Mouse (Mus musculus): ENCODE data around the gene Gpank1. TPM values are rescaled to one million over a fixed set of nuclear protein-coding genes. Genes with fewer than 3 reads are reported as not detected.

Gpank1 gene
- polyA plus RNA-seq, 1 experiment from 2014 or later = 13.2 TPM

DNA sequence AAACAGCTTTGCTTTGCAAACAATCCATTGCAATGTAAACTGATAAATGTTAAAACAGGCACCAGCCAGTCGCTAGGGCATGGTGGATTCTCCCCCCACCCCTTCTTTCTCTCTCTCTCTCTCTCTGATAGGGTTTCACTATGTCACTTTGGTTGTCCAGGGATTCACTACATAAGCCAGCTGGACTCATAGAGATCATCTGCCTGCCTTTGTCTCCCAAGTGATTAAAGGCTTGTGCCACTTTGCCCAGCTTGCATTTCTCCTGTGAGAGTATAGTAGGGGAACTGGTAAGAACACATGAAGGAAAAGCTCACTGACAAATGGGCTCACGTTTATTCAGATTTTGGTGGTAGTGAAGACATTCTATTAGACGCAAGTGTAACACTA, 10.9 kb downstream of the Gpank1 start:
- no peak overlapping the region for H3K4me3 ChIP-seq (ENCODE audit: inconsistent target)
- H3K36me3 ChIP-seq (ENCODE audit: inconsistent target) = peaks cover 16% of the 10 kb centered on the region; the same call in 1 of the 2 replicates
- no peak overlapping the region for H3K27ac ChIP-seq
- peaks cover 48% of the 10 kb centered on the region for H3K79me2 ChIP-seq (ENCODE audit: inconsistent target)
- 93% methylated on average over 3 of the region's 3 CpGs for WGBS (ENCODE audit: missing documents)

DNA sequence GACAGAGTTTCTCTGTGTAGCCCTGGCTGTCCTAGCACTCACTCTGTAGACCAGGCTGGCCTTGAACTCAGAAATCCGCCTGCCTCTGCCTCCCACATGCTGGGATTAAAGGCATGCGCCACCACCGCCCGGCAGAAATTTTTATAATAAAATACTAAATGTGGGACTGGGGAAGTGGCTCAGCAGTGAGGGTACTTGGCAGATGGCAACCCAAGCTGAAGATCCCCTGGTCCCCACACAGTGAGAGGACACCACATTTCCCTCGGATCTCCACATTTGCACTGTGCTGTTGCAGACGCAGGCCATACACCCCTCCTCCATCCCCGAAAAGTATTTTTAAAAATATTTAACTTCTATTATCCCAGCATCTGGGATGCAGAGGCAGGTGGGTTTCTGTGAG, 12.3 kb downstream of the Gpank1 start:
- Histone ChIP-seq H3K4me3 (ENCODE audit: inconsistent target) (no peak overlapping the region), H3K79me2 (ENCODE audit: inconsistent target) (peaks cover 48% of the 10 kb centered on the region), H3K36me3 (ENCODE audit: inconsistent target) (peaks cover 13% of the 10 kb centered on the region; the same call in 1 of the 2 replicates), H3K27ac (no peak overlapping the region)
- WGBS (ENCODE audit: missing documents) = 82% methylated on average over 6 of the region's 7 CpGs

DNA sequence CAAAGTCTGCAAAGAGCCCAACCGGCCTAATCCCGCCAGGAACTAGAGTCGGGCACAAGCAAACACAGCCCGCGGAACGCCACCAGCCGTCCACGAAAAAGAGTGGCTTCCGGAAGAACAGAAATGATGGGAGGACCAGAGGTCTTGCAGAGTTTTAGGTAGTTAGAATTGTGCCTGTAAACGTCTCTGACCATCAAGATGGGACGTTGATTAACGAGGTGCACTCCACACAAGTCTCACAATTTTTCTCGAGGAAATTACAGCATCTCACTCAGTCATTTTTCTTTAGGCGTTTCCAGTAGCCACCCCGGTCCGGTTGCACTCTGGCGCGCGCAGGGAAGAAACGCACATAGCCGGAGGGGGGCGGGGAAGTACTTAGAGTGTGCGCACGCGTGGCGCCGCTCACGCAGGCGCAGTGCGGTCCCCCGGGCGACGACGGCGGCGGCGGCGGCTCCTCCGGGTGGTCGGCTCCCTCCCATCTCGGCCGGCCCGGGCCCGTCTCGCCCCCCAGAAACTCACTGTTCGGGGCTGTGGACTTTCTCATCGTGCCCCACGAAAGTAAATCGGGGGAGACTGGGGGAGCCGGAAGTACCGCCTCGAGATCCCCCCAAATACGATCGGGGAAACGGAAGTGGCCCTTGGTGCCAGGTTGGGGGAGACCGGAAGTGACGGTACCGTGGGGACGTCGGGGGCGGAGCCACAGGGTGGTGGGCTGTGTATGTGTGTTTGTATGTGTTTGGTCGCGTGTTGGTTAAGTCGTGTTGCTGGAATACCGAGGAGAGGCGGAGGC, 13.7 kb downstream of the Gpank1 start, which contains the start of gene Bag6:
Gene Bag6, plus strand, starts transcription at position 378 of the 790 bp plus-strand sequence.
- H3K79me2 ChIP-seq (ENCODE audit: inconsistent target) = peaks cover 48% of the 10 kb centered on the region
- peak within 1 kb of the TSS; percentile 88 for H3K4me3 ChIP-seq (ENCODE audit: inconsistent target)
- peak within 1 kb of the TSS; percentile 88 for H3K27ac ChIP-seq
- WGBS (ENCODE audit: missing documents) = under 1% methylated on average over 63 of the region's 66 CpGs
- peaks cover 22% of the 10 kb centered on the region for H3K36me3 ChIP-seq (ENCODE audit: inconsistent target)

DNA sequence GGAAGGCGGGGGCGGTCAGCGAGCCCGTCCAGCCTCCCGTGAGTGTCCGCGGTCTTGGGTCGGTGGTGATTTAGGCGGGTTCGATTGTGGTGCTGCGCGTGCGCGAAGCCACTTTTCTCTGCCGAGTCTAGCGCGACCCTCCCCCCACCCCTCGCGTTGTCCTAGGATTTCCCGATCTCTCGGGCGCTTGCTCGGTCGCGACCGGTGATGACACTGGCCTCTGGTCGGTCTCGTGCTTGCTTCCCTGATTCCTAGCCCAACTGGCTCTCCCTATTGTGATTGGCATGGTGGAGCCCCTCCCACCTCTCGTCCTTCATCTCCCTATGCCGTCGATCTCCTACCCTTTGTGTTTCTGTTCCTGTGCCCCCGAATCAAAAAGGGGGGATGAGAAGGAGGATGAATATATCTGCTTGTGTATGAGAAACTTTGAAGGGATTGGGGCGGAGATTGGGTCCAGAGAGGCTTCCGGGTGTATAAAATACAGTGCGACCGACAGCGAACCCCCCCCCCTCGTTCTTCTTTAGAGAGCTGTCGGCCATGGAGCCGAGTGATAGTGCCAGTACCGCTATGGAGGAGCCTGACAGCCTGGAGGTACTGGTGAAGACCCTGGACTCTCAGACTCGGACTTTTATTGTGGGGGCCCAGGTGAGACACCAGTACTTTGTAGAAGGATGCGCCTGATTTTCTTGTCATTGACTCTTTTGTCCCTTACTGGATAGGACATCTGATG, 14.5 kb downstream of the Gpank1 start:
- peaks cover 53% of the 10 kb centered on the region for H3K79me2 ChIP-seq (ENCODE audit: inconsistent target)
- H3K4me3 ChIP-seq (ENCODE audit: inconsistent target) = peak overlapping the region; percentile 88
- H3K27ac ChIP-seq = peak overlapping the region; percentile 88
- H3K36me3 ChIP-seq (ENCODE audit: inconsistent target) = peaks cover 26% of the 10 kb centered on the region
- under 1% methylated on average over 38 of the region's 43 CpGs for WGBS (ENCODE audit: missing documents)

DNA sequence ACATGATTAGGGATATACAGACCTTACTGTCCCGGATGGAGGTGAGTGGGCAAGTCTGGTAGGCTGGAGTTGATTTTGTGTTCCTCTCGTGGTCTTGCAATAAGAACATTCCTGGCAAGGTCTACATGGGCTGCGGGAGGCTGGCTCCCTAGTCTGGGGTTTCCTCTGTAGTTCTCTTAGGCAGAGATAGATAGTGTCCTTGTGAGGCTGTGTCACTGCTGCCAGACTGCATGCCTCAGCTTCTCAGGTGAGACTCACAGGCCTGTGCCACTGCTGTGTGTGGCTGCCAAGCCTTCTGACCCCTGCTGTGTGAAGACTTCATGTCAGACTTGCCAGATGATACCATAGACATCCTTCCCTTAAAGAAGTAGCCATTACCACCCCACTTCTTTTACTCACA, 18.0 kb downstream of the Gpank1 start:
- Histone ChIP-seq H3K79me2 (ENCODE audit: inconsistent target) (peaks cover 62% of the 10 kb centered on the region), H3K4me3 (ENCODE audit: inconsistent target) (no peak overlapping the region), H3K27ac (no peak overlapping the region), H3K36me3 (ENCODE audit: inconsistent target) (peaks cover 60% of the 10 kb centered on the region)
- WGBS (ENCODE audit: missing documents) = 91% methylated on average over 3 of the region's 3 CpGs

DNA sequence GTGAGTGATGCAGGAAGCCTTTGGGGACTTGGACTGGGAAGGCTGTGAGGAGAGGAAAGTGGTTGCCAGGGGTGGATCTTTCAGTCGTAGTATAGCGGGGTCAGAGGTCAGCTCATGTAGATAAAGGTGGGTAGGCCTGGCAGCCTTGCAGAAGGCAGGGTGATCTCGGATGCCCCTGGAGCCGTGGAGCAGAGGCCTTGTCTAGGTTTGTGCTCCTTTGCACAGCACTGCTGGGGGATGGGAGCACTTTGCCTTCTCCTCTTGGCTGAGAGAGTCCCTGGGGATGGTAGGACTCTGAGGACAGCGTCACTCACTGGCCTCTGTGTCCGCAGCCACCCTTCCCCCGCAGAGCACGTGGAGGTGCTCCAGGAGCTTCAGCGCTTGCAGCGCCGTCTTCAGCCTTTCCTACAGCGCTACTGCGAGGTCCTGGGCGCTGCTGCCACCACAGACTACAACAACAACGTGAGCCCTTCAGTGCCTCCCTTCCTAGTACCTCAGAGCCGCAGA, 19.3 kb downstream of the Gpank1 start:
- no peak overlapping the region for H3K27ac ChIP-seq
- H3K4me3 ChIP-seq (ENCODE audit: inconsistent target) = no peak overlapping the region
- H3K79me2 ChIP-seq (ENCODE audit: inconsistent target) = peaks cover 60% of the 10 kb centered on the region
- WGBS (ENCODE audit: missing documents) = 96% methylated on average over 15 of the region's 16 CpGs
- peaks cover 72% of the 10 kb centered on the region for H3K36me3 ChIP-seq (ENCODE audit: inconsistent target)

DNA sequence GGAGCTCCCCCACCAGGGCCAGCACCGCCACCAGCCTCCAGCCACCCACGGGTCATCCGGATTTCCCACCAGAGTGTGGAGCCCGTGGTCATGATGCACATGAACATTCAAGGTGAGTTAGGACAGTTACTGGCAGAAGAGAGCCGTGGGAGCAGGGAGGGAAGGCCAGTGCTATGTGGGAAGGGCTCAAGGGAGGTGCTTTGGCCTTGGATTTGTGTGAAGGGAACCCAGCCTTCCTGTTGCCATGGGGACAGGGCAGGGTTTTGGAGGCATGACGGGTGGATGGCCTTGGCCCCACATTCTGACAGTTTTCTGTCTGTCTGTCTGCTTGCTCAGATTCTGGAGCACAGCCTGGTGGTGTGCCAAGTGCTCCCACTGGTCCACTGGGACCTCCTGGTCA, 20.7 kb downstream of the Gpank1 start:
- H3K4me3 ChIP-seq (ENCODE audit: inconsistent target) = no peak overlapping the region
- H3K36me3 ChIP-seq (ENCODE audit: inconsistent target) = peaks cover 86% of the 10 kb centered on the region
- 94% methylated on average over 6 of the region's 6 CpGs for WGBS (ENCODE audit: missing documents)
- peaks cover 46% of the 10 kb centered on the region for H3K79me2 ChIP-seq (ENCODE audit: inconsistent target)
- no peak overlapping the region for H3K27ac ChIP-seq

DNA sequence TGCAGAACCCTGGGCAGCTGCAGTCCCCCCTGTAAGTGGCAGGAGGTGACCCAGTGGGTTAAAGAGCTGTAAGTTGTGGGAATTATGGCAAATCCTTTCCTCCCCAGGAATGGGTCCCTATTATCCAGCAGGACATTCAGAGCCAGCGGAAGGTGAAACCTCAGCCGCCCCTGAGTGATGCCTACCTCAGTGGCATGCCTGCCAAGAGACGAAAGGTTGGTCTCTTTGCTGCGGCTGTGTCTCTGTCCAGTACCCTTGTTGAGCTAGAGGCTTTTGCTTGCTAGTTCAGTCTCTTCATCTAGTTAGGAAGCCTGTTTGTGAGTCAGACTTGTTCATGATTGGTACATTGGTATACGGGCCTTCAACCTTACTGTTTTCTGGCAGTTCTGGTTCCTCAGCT, 24.9 kb downstream of the Gpank1 start:
- Histone ChIP-seq H3K27ac (no peak overlapping the region), H3K4me3 (ENCODE audit: inconsistent target) (no peak overlapping the region), H3K36me3 (ENCODE audit: inconsistent target) (peaks cover 88% of the 10 kb centered on the region), H3K79me2 (ENCODE audit: inconsistent target) (peaks cover 5% of the 10 kb centered on the region; the same call in 1 of the 2 replicates)
- 95% methylated on average over 5 of the region's 5 CpGs for WGBS (ENCODE audit: missing documents)

DNA sequence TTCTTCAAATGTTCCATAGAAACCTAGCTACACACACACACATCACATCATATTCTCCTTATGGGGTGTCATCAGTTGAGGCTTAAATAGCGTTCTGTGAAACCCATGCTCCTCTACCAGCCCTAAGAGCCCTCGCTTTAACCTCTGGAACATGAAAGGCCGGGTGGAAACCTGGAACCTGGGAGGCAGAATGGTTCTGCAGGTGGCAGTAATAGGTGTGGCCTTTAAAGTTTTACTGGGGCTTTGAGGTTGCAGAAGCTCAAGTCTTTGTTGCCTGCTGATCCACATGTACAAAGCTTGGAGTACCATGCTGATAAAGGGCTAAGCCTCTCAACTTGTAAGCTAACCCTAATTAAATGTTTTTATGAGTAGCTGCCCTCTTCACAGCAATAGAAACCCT, 26.1 kb downstream of the Gpank1 start:
- no peaks in the 10 kb centered on the region; the same call in 1 of the 2 replicates for H3K79me2 ChIP-seq (ENCODE audit: inconsistent target)
- no peak overlapping the region for H3K27ac ChIP-seq
- 89% methylated on average over 2 of the region's 3 CpGs for WGBS (ENCODE audit: missing documents)
- peaks cover 81% of the 10 kb centered on the region for H3K36me3 ChIP-seq (ENCODE audit: inconsistent target)
- H3K4me3 ChIP-seq (ENCODE audit: inconsistent target) = no peak overlapping the region

DNA sequence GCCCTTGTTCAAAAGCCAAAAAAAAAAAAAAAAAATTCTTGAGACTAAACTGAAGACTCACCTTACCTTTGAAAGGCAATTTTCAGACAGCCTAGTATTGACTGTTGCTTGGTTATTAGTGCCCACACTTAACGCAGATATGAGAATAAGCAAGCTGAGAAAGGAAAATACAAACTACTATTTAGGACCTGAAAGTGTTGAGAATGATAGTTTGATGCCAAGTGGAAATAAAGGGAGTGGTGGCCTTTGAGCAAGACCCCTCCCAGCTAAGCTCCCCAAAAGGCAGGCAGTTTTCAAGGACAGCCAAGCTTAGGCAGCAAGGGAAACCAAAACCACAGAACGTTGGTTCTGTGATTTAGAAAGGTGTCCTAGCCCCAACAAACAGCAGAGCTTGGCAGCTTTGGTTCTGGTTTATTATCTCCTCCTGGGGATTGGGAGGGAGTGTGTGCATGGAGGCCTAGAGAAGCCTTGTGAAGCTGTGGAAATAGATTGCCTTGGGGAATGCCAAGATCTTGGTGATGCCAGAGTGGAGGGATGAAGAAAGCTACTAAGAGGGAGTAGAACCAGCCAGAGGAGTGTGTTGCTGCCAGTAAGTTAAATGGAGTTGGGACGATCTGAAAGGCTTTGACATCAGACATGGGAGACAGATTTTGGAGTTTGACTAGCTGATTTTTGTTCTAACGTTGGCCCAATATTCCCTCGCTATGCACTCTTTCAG, 26.8 kb downstream of the Gpank1 start:
- H3K36me3 ChIP-seq (ENCODE audit: inconsistent target) = peaks cover 81% of the 10 kb centered on the region
- no peaks in the 10 kb centered on the region; the same call in 1 of the 2 replicates for H3K79me2 ChIP-seq (ENCODE audit: inconsistent target)
- H3K27ac ChIP-seq = no peak overlapping the region
- WGBS (ENCODE audit: missing documents) = 76% methylated on average over 5 of the region's 5 CpGs
- no peak overlapping the region for H3K4me3 ChIP-seq (ENCODE audit: inconsistent target)

DNA sequence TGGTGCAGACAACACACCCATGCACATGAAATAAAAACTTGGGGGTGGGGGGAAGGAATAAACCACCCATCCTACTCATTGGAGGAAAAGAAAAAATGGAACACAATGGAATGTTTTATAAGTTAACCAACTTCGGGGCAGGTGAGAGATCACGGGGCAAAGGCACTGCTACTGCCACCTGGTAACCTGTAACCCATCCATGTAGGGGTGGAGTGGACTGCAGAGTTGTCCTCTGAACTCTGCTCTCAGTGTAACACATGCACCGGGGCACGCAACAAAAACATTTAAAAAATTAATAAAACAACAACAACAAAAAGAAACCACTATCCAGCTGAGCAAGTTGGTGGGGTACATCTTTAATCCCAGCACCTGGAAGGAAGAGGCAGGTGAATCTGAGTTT, 30.9 kb downstream of the Gpank1 start:
- Histone ChIP-seq H3K4me3 (ENCODE audit: inconsistent target) (no peak overlapping the region), H3K79me2 (ENCODE audit: inconsistent target) (peaks cover 34% of the 10 kb centered on the region), H3K36me3 (ENCODE audit: inconsistent target) (peaks cover 83% of the 10 kb centered on the region), H3K27ac (no peak overlapping the region)
- WGBS (ENCODE audit: missing documents) = 98% methylated on average over 4 of the region's 4 CpGs

DNA sequence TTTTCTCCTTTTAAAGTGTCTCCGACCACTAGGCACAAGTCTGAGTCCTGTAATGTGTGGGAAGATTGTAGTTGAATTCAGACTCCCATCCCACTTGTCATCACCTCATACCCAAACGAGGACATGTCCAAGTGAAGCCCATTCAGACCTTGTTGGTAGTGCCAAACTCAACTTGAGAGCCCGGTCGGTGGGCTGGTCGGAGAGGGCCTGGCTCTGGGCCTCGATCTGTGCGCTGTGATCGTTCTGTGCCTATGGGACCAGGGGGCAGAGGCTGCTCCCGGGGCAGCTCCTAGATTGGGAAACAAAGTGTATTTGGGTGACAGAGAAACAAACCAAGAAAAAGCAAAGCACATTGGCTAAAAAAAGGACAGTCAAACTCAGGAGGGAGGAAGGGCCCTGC, 31.8 kb downstream of the Gpank1 start:
- no peak overlapping the region for H3K4me3 ChIP-seq (ENCODE audit: inconsistent target)
- H3K27ac ChIP-seq = no peak overlapping the region
- 93% methylated on average over 9 of the region's 9 CpGs for WGBS (ENCODE audit: missing documents)
- peaks cover 88% of the 10 kb centered on the region for H3K36me3 ChIP-seq (ENCODE audit: inconsistent target)
- H3K79me2 ChIP-seq (ENCODE audit: inconsistent target) = peaks cover 44% of the 10 kb centered on the region

DNA sequence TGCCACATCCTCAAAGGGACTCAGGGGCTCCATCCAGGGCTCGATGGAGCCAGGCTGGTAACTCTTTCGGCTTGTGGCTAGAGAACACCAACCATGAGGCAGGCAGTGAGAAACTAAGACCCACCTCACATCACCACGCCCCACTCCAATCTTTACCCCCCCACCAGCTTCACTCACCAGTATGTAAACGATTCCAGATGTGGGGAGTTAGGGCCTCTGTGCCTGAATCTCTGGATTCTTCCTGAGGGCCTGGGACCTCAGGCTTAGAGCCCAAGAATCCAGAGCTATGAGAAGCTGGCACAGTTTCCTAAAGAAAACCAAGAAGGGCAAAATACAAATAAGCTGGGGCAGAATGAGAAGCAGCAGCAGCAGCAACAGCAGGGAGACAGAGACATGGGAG, 32.7 kb downstream of the Gpank1 start:
- Histone ChIP-seq H3K36me3 (ENCODE audit: inconsistent target) (peaks cover 88% of the 10 kb centered on the region), H3K4me3 (ENCODE audit: inconsistent target) (no peak overlapping the region), H3K27ac (no peak overlapping the region), H3K79me2 (ENCODE audit: inconsistent target) (peaks cover 52% of the 10 kb centered on the region)
- WGBS (ENCODE audit: missing documents) = 91% methylated on average over 4 of the region's 4 CpGs

DNA sequence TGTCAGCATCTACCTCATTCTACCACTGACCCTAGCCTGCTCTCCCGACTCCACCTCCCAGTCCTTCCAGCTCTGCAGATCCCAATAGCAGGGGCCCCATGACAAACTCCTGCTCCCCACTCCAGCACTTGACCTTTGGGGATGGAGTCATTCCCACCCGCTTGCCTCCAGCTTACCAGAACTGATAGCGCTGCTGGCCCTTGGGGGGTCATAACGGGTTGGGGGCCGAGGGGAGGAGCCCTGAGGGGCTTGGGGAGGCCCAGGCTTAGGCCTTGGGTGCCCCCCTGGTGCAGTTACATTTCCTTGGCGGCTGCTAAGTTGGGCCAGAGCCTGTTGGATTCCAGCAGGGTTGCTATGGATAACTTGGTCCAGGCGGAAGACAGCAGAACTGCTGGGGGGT, 33.4 kb downstream of the Gpank1 start:
- peaks cover 88% of the 10 kb centered on the region for H3K36me3 ChIP-seq (ENCODE audit: inconsistent target)
- WGBS (ENCODE audit: missing documents) = 95% methylated on average over 6 of the region's 7 CpGs
- no peak overlapping the region for H3K4me3 ChIP-seq (ENCODE audit: inconsistent target)
- peaks cover 59% of the 10 kb centered on the region for H3K79me2 ChIP-seq (ENCODE audit: inconsistent target)
- no peak overlapping the region for H3K27ac ChIP-seq

Data from macrophage (primary cell).